Mouse (Mus musculus) A20 (cell line): ENCODE results near the gene Tymp.

ENCODE experiments used
- DNase-seq: peaks from one replicate; pipeline ENCODE4 v3.0.0-alpha.2; 2011; ENCODE audit warnings: low read depth, low spot score

The Tymp gene

DNA sequence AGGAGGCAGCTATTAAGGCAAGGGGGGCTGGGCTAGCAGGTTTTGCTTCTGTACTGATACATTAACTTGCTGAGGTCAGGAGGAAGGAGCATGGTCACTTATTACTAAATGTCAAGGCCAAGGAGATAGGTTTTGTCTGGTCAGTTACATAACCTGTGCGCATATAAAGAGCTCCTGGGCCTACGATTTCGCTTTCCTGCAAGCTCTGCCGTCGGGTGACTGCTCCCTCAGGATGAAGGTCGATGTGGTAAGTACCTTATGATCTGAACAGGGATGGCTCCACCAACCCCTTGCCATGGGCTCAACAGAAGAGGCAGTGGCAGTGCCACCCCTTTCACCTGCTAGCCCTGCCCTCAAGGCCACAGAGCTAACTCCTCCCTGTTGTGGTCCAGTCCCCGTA is 42.6 kb downstream of the Tymp start, which contains the start of gene Miox:
Gene Miox, plus strand, starts transcription at position 128 of the 400 bp plus-strand sequence.
- no peak for DNase-seq

DNA sequence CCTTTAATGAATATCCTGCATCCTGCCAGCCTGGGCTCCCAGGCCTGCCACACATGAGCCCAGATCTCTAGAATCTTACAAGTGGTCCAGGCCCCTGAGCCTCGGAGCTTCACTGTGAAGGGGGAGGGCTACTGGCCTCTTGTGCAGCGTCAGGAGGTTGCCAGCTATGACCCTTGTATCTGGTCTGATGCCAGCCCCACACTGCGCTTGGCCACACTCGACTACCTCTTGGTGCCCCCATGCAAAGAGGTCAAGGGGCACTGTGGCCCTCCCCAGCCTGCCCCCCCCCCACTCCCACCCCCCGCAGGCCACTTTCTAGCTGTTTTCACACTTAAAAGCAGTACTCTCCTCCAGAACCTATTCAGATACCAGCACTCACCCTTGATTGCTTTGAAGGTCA is 50.4 kb downstream of the Tymp start:
- DNase-seq: no peak

DNA sequence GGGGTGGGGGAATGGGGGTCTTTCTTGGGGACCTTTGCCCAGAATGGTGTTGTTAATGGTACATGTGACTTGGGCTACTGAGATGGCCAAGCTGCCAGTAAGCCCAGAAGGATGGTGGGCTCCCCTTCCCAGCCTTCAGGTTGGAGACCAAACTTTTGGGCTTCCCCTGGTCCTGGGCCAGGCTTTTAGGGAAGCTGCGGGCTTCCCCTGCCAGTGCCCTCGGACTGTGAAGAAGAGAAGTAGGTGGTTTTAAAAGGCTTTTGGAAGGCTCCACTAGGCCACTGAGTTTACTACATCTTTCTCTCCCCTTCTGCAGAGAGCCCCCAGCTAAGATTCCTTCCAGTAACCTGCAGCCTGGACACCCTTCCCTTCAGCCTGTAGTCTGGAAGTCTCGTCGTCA is 53.2 kb downstream of the Tymp start:
- no peak for DNase-seq

DNA sequence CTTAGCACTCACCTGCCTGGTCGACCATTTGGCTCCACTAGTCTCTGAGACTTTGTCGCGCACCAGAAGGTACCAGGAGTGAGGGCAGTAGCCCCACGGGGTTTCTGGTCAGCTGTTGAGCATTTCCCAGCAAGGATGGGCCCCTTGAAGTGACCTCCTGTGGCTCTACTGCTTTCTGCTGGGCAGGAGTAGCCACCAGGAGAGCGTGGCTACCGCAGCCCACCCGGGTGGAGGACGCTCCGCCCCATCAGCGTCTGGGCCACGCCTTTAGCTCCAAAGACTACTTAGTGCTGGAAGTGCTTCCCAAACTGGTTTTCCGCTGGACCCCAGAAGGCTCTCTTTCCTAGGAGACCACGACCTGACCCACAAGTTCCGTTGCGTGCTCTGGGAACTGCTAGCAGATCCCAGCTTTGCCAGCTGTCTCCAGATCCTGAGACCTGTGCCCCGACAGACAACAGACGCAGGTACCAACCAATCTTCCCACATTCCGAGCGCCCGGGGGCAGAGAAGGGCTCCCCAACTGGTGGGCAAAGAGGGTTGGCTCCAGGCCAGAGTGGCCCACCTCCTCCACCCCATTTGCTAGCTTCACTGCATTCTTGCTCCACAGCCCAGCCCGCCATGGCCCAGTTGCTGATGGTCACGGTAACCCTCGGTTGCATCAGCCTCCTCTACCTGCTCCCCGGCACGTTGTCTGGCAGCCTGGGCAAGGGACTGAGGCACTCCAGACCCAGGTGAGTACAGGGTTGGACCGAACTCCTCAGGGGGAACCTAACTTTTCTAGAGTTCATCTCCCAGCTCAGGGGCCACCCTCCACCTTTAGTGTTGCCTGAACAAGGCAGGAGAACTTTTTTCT is 53.9 kb downstream of the Tymp start, which contains the start of gene Adm2:
Gene Adm2, plus strand, starts transcription at position 51 of the 853 bp plus-strand sequence.
- DNase-seq: peak; percentile 64
